Mouse (Mus musculus): Measurements from ENCODE around the gene Akap13.
"Not testable (repeated sequence)": the region's sequence is repeated elsewhere in the genome, so short reads cannot be mapped to it uniquely, and the experiment has no call there.

The Akap13 gene

DNA sequence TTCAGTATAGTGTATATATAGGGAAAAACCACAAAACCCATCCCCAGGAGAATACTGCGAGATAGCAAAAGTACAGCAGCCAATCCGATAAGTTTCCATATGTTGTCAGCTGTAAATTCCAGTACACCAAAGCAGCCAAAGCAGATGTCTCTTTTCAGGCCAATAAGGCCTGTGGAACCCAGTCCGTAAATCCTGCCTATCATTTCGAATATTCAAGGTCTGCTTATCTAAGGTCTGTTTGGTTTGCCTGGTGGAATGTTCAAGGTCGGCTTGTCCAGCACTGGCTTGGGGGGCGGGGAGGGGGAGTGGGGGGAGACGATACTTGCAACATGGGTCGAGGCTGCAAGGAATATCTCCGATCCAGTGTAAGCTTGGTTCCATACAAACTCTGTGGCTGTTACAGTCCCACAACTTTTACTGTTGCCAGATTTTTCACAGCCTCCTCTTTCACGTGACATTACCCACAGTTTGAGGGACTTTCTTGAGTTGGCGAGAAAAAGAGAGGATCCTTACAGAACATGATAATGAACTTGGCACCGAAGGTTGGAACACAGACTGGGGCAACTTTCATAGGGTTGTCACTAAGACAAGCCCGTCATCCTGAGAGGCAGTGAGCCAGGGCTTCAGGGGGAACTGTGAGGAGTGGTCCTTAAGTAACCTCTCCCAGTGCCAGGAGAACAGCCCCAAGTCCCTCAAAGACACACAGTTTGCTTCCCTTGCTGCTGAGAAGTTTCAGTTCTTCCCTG lies 335.9 kb downstream of the Akap13 start:
- in situ Hi-C loops (cut with MboI), result not testable (repeated sequence)

GRCm38 (mm10) chr7:75793091-75793490 lies 337.8 kb downstream of the Akap13 start:
- in situ Hi-C loops (cut with MboI), result no loop called here

GRCm38 (mm10) chr7:75793654-75794335 lies 338.5 kb downstream of the Akap13 start:
- in situ Hi-C loops (cut with MboI), result no loop called here

- in situ Hi-C loops (cut with MboI), result no loop called here
Observed at GRCm38 (mm10) chr7:75795106-75795505, 339.8 kb downstream of the Akap13 start.

GRCm38 (mm10) chr7:75796474-75796873 lies 341.1 kb downstream of the Akap13 start:
- in situ Hi-C loops (cut with MboI), result no loop called here

- in situ Hi-C loops (cut with MboI), result no loop called here
Observed at GRCm38 (mm10) chr7:75800530-75800929, 345.2 kb downstream of the Akap13 start.

GRCm38 (mm10) chr7:75801022-75801421 lies 345.7 kb downstream of the Akap13 start:
- in situ Hi-C loops (cut with MboI), result no loop called here

- in situ Hi-C loops (cut with MboI), result no loop called here
Observed at GRCm38 (mm10) chr7:75801621-75802358, 346.5 kb downstream of the Akap13 start.

GRCm38 (mm10) chr7:75802887-75803286 lies 347.6 kb downstream of the Akap13 start:
- in situ Hi-C loops (cut with MboI), result no loop called here
